Mouse (Mus musculus): ENCODE data around the gene Foxb1.

The Foxb1 gene

GRCm38 (mm10) chr9:69757254-69757653 is 3.5 kb downstream of the Foxb1 start:
- DNase-seq (ENCODE audit: low spot score): peak; percentile 25

- DNase-seq (ENCODE audit: low spot score): no peak
These were observed 4.3 kb downstream of the Foxb1 start for GRCm38 (mm10) chr9:69756456-69756855.

- peak; percentile 40 for DNase-seq (ENCODE audit: low spot score)
These were observed 4.7 kb downstream of the Foxb1 start for GRCm38 (mm10) chr9:69756041-69756440.

- DNase-seq (ENCODE audit: low spot score): no peak
These were observed 5.6 kb downstream of the Foxb1 start for GRCm38 (mm10) chr9:69755157-69755556.

- no peak for DNase-seq (ENCODE audit: low spot score)
These were observed 6.0 kb downstream of the Foxb1 start for GRCm38 (mm10) chr9:69754712-69755111.

- peak; percentile 37 for DNase-seq (ENCODE audit: low spot score)
These were observed 6.4 kb downstream of the Foxb1 start for GRCm38 (mm10) chr9:69754291-69754690.

- DNase-seq (ENCODE audit: low spot score): no peak
These were observed 12.8 kb downstream of the Foxb1 start for GRCm38 (mm10) chr9:69747971-69748370.

GRCm38 (mm10) chr9:69728736-69729135 is 32.0 kb downstream of the Foxb1 start:
- no peak for DNase-seq (ENCODE audit: low spot score)

- DNase-seq (ENCODE audit: low spot score): peak; percentile 42
These were observed 42.3 kb downstream of the Foxb1 start for GRCm38 (mm10) chr9:69718431-69718830.

GRCm38 (mm10) chr9:69716364-69716763 is 44.4 kb downstream of the Foxb1 start:
- DNase-seq (ENCODE audit: low spot score): peak; percentile 52

GRCm38 (mm10) chr9:69715445-69715844 is 45.3 kb downstream of the Foxb1 start:
- DNase-seq (ENCODE audit: low spot score): peak; percentile 70

GRCm38 (mm10) chr9:69714346-69714745 is 46.4 kb downstream of the Foxb1 start:
- peak; percentile 63 for DNase-seq (ENCODE audit: low spot score)

- peak; percentile 84 for DNase-seq (ENCODE audit: low spot score)
These were observed 47.0 kb downstream of the Foxb1 start for GRCm38 (mm10) chr9:69713577-69714327.

- DNase-seq (ENCODE audit: low spot score): peak; percentile 57
These were observed 47.8 kb downstream of the Foxb1 start for GRCm38 (mm10) chr9:69712714-69713525.

Measured in embryo, embryonic 10 days (tissue).